Mouse (Mus musculus) Patski (cell line): ENCODE data around the gene Mab21l2. TPM values are rescaled to one million over a fixed set of nuclear protein-coding genes. Genes with fewer than 3 reads are reported as not detected.

ENCODE experiments used
- ATAC-seq: fragments of 100-300 bp; one replicate; pipeline ENCODE4 v1.8.0; 2021
- CTCF ChIA-PET: fragments of 350-600 bp; sonication (Branson Sonifier 250); formaldehyde crosslinking; loops from one replicate; lab custom pipeline; 2022; ENCODE audit warnings: inconsistent platforms; lab: Charles Lee
- POLR2A ChIA-PET: fragments of 350-600 bp; sonication (Branson Sonifier 250); formaldehyde crosslinking; loops from one replicate; lab custom pipeline; 2022; ENCODE audit warnings: antibody characterized with exemption, inconsistent platforms; lab: Charles Lee
- DNase-seq: peaks from one replicate; pipeline ENCODE4 v3.0.0-alpha.2; 2011; ENCODE audit warnings: low read depth, low spot score
- H3K27me3 ChIP-seq: fragments of 371-371 bp; one replicate; pipeline ENCODE4 v1.5.1; 2021
- CTCF ChIP-seq: fragments of 100-300 bp; IDR thresholded peaks from one replicate; pipeline ENCODE4 v1.5.1; 2021
- in situ Hi-C: fragments of 300-500 bp; cut with MboI; formaldehyde crosslinking; loops from 3 replicates; pipeline ENCODE4 v1.11.1; 2018; ENCODE audit warnings: low pct_unique_long_range_greater_than_20kb, mixed read lengths
- polyA plus RNA-seq: library from polyadenylated mRNA; unstranded; gene quantifications from one replicate; pipeline ENCODE4 v1.2.3, GENCODE M21; 2021

Gene Mab21l2
- polyA plus RNA-seq, 1 experiment from 2014 or later = not detected

- in situ Hi-C loops = no loop called here
- no peak for DNase-seq
Observed at GRCm38 (mm10) chr3:86552170-86552569, 3.7 kb upstream of the Mab21l2 start.

GRCm38 (mm10) chr3:86551011-86551728 is 2.7 kb upstream of the Mab21l2 start:
- DNase-seq (no peak), ATAC-seq (no peak)
- POLR2A ChIA-PET = no interaction called here
- no peaks in the 10 kb centered on the region for H3K27me3 ChIP-seq
- TF ChIP-seq CTCF = no peak
- CTCF ChIA-PET = interaction anchor here (1.0 kb wide), 1 partner anchor 14 kb away, joined by 3 read pairs; no protein-coding TSS in a partner anchor
- in situ Hi-C loops = no loop called here

More at GRCm38 (mm10) chr3:86552170-86552569, 3.7 kb upstream of the Mab21l2 start:
- ChIA-PET CTCF (interaction anchor here (1.0 kb wide), 1 partner anchor 13 kb away, joined by 3 read pairs; no protein-coding TSS in a partner anchor), POLR2A (no interaction called here)
- no peaks in the 10 kb centered on the region for H3K27me3 ChIP-seq
- no peak for TF ChIP-seq CTCF
- ATAC-seq = no peak

GRCm38 (mm10) chr3:86550301-86551010 is 2.0 kb upstream of the Mab21l2 start:
- ChIA-PET CTCF (interaction anchor here (1.4 to 1.7 kb wide), 2 partner anchors 7 to 10 kb away, joined by 3 to 4 read pairs; no protein-coding TSS in a partner anchor), POLR2A (interaction anchor here (1.1 kb wide), 1 partner anchor 16 kb away, joined by 3 read pairs; no protein-coding TSS in a partner anchor)
- no peak for TF ChIP-seq CTCF
- in situ Hi-C loops = no loop called here
- H3K27me3 ChIP-seq = no peaks in the 10 kb centered on the region
- ATAC-seq (no peak), DNase-seq (no peak)

GRCm38 (mm10) chr3:86547251-86547791 is 1.1 kb downstream of the Mab21l2 start:
- ATAC-seq (no peak), DNase-seq (no peak)
- POLR2A ChIA-PET = no interaction called here
- TF ChIP-seq CTCF = no peak
- CTCF ChIA-PET = interaction anchor here (0.9 to 1.1 kb wide), 2 partner anchors 13 to 20 kb away, joined by 3 read pairs; no protein-coding TSS in a partner anchor
- no peaks in the 10 kb centered on the region for H3K27me3 ChIP-seq
- in situ Hi-C loops = no loop called here

GRCm38 (mm10) chr3:86546471-86547250 is 1.8 kb downstream of the Mab21l2 start:
- in situ Hi-C loops = no loop called here
- TF ChIP-seq CTCF = no peak
- H3K27me3 ChIP-seq = no peaks in the 10 kb centered on the region
- DNase-seq (no peak), ATAC-seq (no peak)
- ChIA-PET POLR2A (no interaction called here), CTCF (interaction anchor here (0.9 to 1.1 kb wide), 2 partner anchors 12 to 19 kb away, joined by 3 read pairs; no protein-coding TSS in a partner anchor)

GRCm38 (mm10) chr3:86545945-86546344 is 2.5 kb downstream of the Mab21l2 start:
- no peaks in the 10 kb centered on the region for H3K27me3 ChIP-seq
- CTCF ChIA-PET = no interaction called here

GRCm38 (mm10) chr3:86544785-86545184 is 3.6 kb downstream of the Mab21l2 start:
- CTCF ChIA-PET = no interaction called here
- no peak for TF ChIP-seq CTCF
- no peak for ATAC-seq
- in situ Hi-C loops = no loop called here
- POLR2A ChIA-PET = interaction anchor here (0.7 kb wide), 1 partner anchor 14 kb away, joined by 4 read pairs; no protein-coding TSS in a partner anchor
- no peaks in the 10 kb centered on the region for H3K27me3 ChIP-seq
- no peak for DNase-seq

More at GRCm38 (mm10) chr3:86545945-86546344, 2.5 kb downstream of the Mab21l2 start:
- DNase-seq (no peak), ATAC-seq (no peak)
- POLR2A ChIA-PET = no interaction called here
- TF ChIP-seq CTCF = no peak
- in situ Hi-C loops = no loop called here

- CTCF ChIA-PET = interaction anchor here (0.7 kb wide), 1 partner anchor 14 kb away, joined by 3 read pairs; no protein-coding TSS in a partner anchor
- no peak for TF ChIP-seq CTCF
- in situ Hi-C loops = no loop called here
- ATAC-seq = no peak
- POLR2A ChIA-PET = interaction anchor here (1.0 kb wide), 1 partner anchor 8 kb away, joined by 5 read pairs; no protein-coding TSS in a partner anchor
- no peak for DNase-seq
- no peaks in the 10 kb centered on the region for H3K27me3 ChIP-seq
Observed at GRCm38 (mm10) chr3:86541863-86542397, 6.5 kb downstream of the Mab21l2 start.

GRCm38 (mm10) chr3:86541074-86541614 is 7.3 kb downstream of the Mab21l2 start:
- ChIA-PET CTCF (no interaction called here), POLR2A (no interaction called here)
- no peak for TF ChIP-seq CTCF
- DNase-seq = no peak
- H3K27me3 ChIP-seq = no peaks in the 10 kb centered on the region
- ATAC-seq = no peak
- in situ Hi-C loops = no loop called here
